Mouse (Mus musculus) intestine, embryonic 15.5 days (tissue): ENCODE results near the gene Timeless. TPM values are rescaled to one million over a fixed set of nuclear protein-coding genes. Genes with fewer than 3 reads are reported as not detected.
A peak's percentile ranks its signal among the peaks of the same experiment; 100 is the strongest.
"Not testable (repeated sequence)": the region's sequence is repeated elsewhere in the genome, so short reads cannot be mapped to it uniquely, and the experiment has no call there.

Experiments
- ATAC-seq: fragments of 200-750 bp; cut with Nextera tagmentation; 2 replicates; pipeline ENCODE4 v1.8.0; 2017; ENCODE audit warnings: moderate TSS enrichment, moderate library complexity
- H3K27ac ChIP-seq: fragments of 300-500 bp; sonication (generic); 2 replicates; pipeline ENCODE4 v1.5.1; 2015; ENCODE audit warnings: mild to moderate bottlenecking, inconsistent platforms
- H3K27me3 ChIP-seq: fragments of 300-500 bp; sonication (generic); replicated peaks from 2 replicates; pipeline ENCODE4 v1.6.1; 2015; ENCODE audit warnings: inconsistent platforms
- H3K36me3 ChIP-seq: fragments of 300-500 bp; sonication (generic); 2 replicates; pipeline ENCODE4 v1.6.1; 2015; ENCODE audit warnings: inconsistent platforms
- H3K4me1 ChIP-seq: fragments of 300-500 bp; sonication (generic); replicated peaks from 2 replicates; pipeline ENCODE4 v1.6.1; 2015; ENCODE audit warnings: inconsistent platforms
- H3K4me2 ChIP-seq: fragments of 300-500 bp; sonication (generic); replicated peaks from 2 replicates; pipeline ENCODE4 v1.6.1; 2015; ENCODE audit warnings: mild to moderate bottlenecking, inconsistent platforms
- H3K4me3 ChIP-seq: fragments of 300-500 bp; sonication (generic); replicated peaks from 2 replicates; pipeline ENCODE4 v1.5.1; 2015; ENCODE audit warnings: inconsistent platforms
- H3K9ac ChIP-seq: fragments of 300-500 bp; sonication (generic); 2 replicates; pipeline ENCODE4 v1.6.1; 2015; ENCODE audit warnings: inconsistent platforms
- H3K9me3 ChIP-seq: fragments of 300-500 bp; sonication (generic); 2 replicates; pipeline ENCODE4 v1.6.1; 2016; ENCODE audit warnings: inconsistent platforms
- WGBS: fragments of 180-500 bp; shearing (Covaris S2); methylation state at CpG from one replicate; pipeline ENCODE4 v1.1.7; 2015; 5-methylcytosine and 5-hydroxymethylcytosine counted together
- polyA plus RNA-seq: library from polyadenylated mRNA; unstranded; fragments of >200 nt; fragmentation: Nextera tagmentation; extraction: Ambion mirVana; gene quantifications from 2 replicates; pipeline ENCODE4 v1.2.1, GENCODE M21; 2015

Timeless gene
- polyA plus RNA-seq, 1 experiment from 2014 or later: 41.3 TPM

- 67% methylated on average over 31 of the region's 31 CpGs for WGBS
- H3K27ac ChIP-seq: no peak overlapping the region
- no peak overlapping the region for H3K4me2 ChIP-seq
- H3K9ac ChIP-seq: no peak overlapping the region
- H3K4me3 ChIP-seq: no peak overlapping the region
- H3K36me3 ChIP-seq: peaks cover 23% of the 10 kb centered on the region
- H3K9me3 ChIP-seq: no peaks in the 10 kb centered on the region
- no peaks in the 10 kb centered on the region for H3K27me3 ChIP-seq
- ATAC-seq: no peak
- H3K4me1 ChIP-seq: no peaks in the 10 kb centered on the region
Measured at GRCm38 (mm10) chr10:128283604-128284579, 52.0 kb downstream of the Timeless start.

GRCm38 (mm10) chr10:128290594-128290993 is 58.7 kb downstream of the Timeless start:
- not testable (repeated sequence) for H3K9ac ChIP-seq, ATAC-seq, H3K4me2 ChIP-seq, H3K4me3 ChIP-seq, H3K27ac ChIP-seq, H3K27me3 ChIP-seq, H3K4me1 ChIP-seq, H3K9me3 ChIP-seq
- 80% methylated on average over 1 of the region's 1 CpGs for WGBS
- H3K36me3 ChIP-seq: peaks cover 13% of the 10 kb centered on the region; the same call in 1 of the 2 replicates

DNA sequence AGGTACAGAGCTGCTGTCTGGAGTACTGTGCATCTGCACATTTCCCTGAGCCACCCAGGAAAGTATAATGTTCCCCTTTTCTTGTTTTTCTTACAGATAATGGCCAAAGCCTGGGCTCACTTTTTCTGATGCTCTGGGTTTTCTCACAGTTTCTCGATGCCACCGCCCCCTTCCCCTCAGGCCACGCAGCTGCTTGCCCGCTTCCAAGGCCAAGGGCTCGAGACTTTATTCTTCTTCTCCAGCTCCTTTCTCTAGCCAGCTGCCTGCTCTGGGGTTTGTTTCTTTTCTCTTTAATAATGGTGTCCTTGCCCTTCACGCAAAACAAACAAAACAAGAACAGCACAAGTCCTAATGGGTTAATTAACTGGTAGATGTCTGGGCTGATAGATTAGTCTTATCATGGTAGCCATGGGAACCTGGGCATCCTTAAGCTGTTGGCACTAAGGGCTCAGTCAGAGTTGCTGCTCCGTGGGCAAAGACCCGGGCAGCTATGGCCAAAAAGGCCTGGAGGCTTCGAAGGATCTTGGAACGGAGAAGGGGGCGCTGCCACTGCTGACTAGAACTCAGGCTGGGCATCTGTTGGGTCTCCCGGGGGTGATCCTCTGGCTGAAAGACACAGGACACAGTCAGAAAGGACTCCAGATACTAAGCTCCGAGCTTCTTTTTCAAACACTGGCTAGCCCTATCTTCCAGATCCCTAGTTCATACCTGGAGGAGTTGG is 64.7 kb downstream of the Timeless start:
- no peak overlapping the region for H3K27ac ChIP-seq
- 0 out of 2 replicates have a peak, but pooled peaks cover 3% of the 10 kb centered on the region for H3K36me3 ChIP-seq
- WGBS: 73% methylated on average over 13 of the region's 13 CpGs
- peaks cover 10% of the 10 kb centered on the region; the same call in 1 of the 2 replicates for H3K4me1 ChIP-seq
- H3K4me3 ChIP-seq: no peak overlapping the region
- ATAC-seq: no peak
- no peak overlapping the region for H3K9ac ChIP-seq
- no peaks in the 10 kb centered on the region for H3K27me3 ChIP-seq
- no peak overlapping the region for H3K4me2 ChIP-seq
- no peaks in the 10 kb centered on the region for H3K9me3 ChIP-seq

DNA sequence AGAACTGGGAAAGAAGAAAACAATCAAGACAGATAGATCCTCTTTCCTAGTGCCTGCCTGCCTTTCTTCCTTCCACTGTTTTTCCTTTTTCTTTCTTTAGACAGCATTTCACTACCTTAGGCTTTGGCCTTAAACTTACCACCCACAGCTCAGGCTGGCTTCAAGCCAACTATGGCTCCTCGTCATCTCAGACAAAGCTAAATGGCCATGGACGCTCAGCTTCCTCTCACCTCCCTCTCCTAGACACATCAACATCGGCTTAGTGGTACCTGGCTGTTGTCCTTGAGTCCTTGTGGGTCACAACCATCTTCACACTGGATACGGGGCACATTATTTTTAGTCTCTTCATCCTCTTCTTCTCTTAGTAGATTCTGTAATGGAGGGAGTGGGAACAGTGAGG is 65.4 kb downstream of the Timeless start:
- H3K27me3 ChIP-seq: no peaks in the 10 kb centered on the region
- no peak for ATAC-seq
- peaks cover 10% of the 10 kb centered on the region; the same call in 1 of the 2 replicates for H3K4me1 ChIP-seq
- WGBS: 62% methylated on average over 4 of the region's 4 CpGs
- H3K4me3 ChIP-seq: no peak overlapping the region
- H3K4me2 ChIP-seq: no peak overlapping the region
- H3K27ac ChIP-seq: 0 out of 2 replicates have a peak overlapping the region, but pooled peaks have one; percentile 28
- no peaks in the 10 kb centered on the region for H3K9me3 ChIP-seq
- no peak overlapping the region for H3K9ac ChIP-seq
- H3K36me3 ChIP-seq: no peaks in the 10 kb centered on the region

DNA sequence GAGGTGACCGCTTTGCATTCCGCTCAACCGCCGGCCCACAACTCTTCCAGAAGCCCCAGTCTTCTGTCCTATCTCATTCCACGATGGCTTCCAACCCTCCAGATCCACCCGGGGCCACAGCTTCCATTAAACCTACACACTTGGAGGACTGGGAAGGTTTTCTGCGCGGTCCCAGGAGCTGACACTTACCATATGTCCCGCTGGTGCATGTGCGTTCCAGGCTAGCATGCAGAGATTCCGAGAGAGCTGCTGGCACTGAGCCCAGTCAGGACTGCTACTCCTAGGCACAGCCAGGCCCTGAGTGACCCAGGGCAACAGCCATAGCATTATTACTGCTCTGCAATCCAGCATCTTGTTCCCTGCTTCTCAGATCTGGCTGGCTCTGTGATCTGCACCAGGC is 65.8 kb downstream of the Timeless start:
- Histone ChIP-seq H3K27ac (peak overlapping the region; percentile 28; the same call in 1 of the 2 replicates), H3K36me3 (no peaks in the 10 kb centered on the region), H3K4me3 (no peak overlapping the region), H3K9ac (no peak overlapping the region), H3K9me3 (no peaks in the 10 kb centered on the region), H3K4me2 (no peak overlapping the region), H3K4me1 (peaks cover 10% of the 10 kb centered on the region; the same call in 1 of the 2 replicates), H3K27me3 (no peaks in the 10 kb centered on the region)
- 64% methylated on average over 11 of the region's 11 CpGs for WGBS
- ATAC-seq: peak; percentile 60

DNA sequence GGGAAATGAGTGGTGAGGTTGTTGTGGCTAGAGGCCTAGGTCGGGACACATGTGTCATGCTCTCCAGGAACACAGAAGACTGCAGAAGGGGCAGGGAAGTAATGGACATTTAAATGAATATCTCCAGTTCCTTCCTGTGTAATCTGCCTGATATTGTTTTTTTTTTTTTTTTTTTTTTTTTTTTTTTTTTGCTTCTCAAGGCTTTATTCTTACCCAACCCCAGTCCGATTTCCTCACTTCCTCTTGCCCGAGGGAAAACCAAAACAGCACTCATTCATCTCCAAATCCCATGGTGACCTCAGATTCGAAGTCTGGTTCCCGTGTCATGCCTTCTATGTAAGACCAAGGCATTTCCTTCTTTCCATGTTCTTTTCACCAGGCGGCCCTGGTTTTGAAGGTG is 66.4 kb downstream of the Timeless start:
- no peak for ATAC-seq
- WGBS: 69% methylated on average over 6 of the region's 6 CpGs

DNA sequence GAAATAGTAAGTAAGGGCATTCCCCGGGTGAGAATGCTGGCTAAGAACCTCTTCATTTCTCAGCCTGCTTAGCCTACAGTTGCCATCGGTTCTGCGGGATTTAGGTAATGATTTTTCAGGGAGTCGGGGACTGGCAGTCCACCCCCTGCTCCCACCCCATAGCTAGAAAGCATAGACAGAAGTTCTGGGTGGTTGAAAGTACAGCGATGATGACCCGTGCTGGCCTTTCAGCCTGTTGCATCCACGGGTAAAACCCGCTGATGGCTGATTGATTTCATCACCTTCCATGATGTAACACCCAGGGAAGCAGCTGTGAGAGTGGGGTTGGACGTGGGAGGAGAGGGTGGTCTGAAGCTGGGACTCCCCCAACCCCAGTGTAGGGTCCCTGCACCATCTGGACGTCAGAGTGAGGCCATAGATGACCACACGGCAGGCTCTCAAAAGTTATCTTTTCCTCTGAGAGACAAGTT is 66.9 kb downstream of the Timeless start, which contains the start of gene Il23a:
Gene Il23a (minus strand): TSS at position 51 of the 470 bp plus-strand sequence.
- Histone ChIP-seq H3K9me3 (no peaks in the 10 kb centered on the region), H3K4me3 (no peak within 1 kb of the TSS), H3K27me3 (no peaks in the 10 kb centered on the region), H3K4me2 (no peak within 1 kb of the TSS), H3K27ac (peak within 1 kb of the TSS; percentile 28; the same call in 1 of the 2 replicates), H3K4me1 (peaks cover 10% of the 10 kb centered on the region; the same call in 1 of the 2 replicates), H3K36me3 (no peaks in the 10 kb centered on the region), H3K9ac (no peak within 1 kb of the TSS)
- WGBS: 80% methylated on average over 11 of the region's 11 CpGs
- no peak for ATAC-seq

More for the DNA sequence above, 66.4 kb downstream of the Timeless start:
- no peak overlapping the region for H3K4me3 ChIP-seq
- no peaks in the 10 kb centered on the region for H3K27me3 ChIP-seq
- H3K4me2 ChIP-seq: no peak overlapping the region
- H3K27ac ChIP-seq: 0 out of 2 replicates have a peak overlapping the region, but pooled peaks have one; percentile 28
- peaks cover 10% of the 10 kb centered on the region; the same call in 1 of the 2 replicates for H3K4me1 ChIP-seq
- no peaks in the 10 kb centered on the region for H3K9me3 ChIP-seq
- H3K9ac ChIP-seq: no peak overlapping the region
- no peaks in the 10 kb centered on the region for H3K36me3 ChIP-seq

GRCm38 (mm10) chr10:128302357-128302756 is 70.5 kb downstream of the Timeless start:
- peak overlapping the region; percentile 54 for H3K9ac ChIP-seq
- 27% methylated on average over 3 of the region's 3 CpGs for WGBS
- H3K4me3 ChIP-seq: peak overlapping the region; percentile 42
- peak overlapping the region; percentile 94 for H3K27ac ChIP-seq
- no peak for ATAC-seq
- no peaks in the 10 kb centered on the region for H3K36me3 ChIP-seq
- no peaks in the 10 kb centered on the region for H3K27me3 ChIP-seq
- H3K4me2 ChIP-seq: peak overlapping the region; percentile 68
- no peaks in the 10 kb centered on the region for H3K9me3 ChIP-seq
- H3K4me1 ChIP-seq: peaks cover 12% of the 10 kb centered on the region

Other genes starting within 250 kb of the Timeless start
- gene Hsd17b6, start 224.5 kb upstream of the Timeless start, polyA plus RNA-seq: 0.38 and 0.48 TPM in 2 replicates
- gene Prim1, start 216.9 kb upstream of the Timeless start, polyA plus RNA-seq: 67.9 and 73.0 TPM in 2 replicates
- gene Naca, start 196.5 kb upstream of the Timeless start, polyA plus RNA-seq: 779 and 830 TPM in 2 replicates
- gene Ptges3, start 173.1 kb upstream of the Timeless start, polyA plus RNA-seq: 482 and 586 TPM in 2 replicates
- 3,029 and 3,109 TPM in 2 replicates for gene Atp5b, start 148.8 kb upstream of the Timeless start, polyA plus RNA-seq
- 11.7 and 12.5 TPM in 2 replicates for gene Baz2a, start 140.5 kb upstream of the Timeless start, polyA plus RNA-seq
- gene Rbms2, start 51.8 kb upstream of the Timeless start, polyA plus RNA-seq: 24.8 and 27.0 TPM in 2 replicates
- gene Gls2, start 37.6 kb upstream of the Timeless start, polyA plus RNA-seq: 1.8 and 3.3 TPM in 2 replicates
- 34.8 and 35.9 TPM in 2 replicates for gene Spryd4, start 20.3 kb upstream of the Timeless start, polyA plus RNA-seq
- 0.19 TPM in 1 of 2 replicates, not detected in the other for gene Mip, start 6.2 kb upstream of the Timeless start, polyA plus RNA-seq
- 0.26 and 0.35 TPM in 2 replicates for gene Apon, start 22.0 kb downstream of the Timeless start, polyA plus RNA-seq
- gene Apof, start 36.6 kb downstream of the Timeless start, polyA plus RNA-seq: 1.6 and 2.9 TPM in 2 replicates
- 15.1 and 15.4 TPM in 2 replicates for gene Stat2, start 38.5 kb downstream of the Timeless start, polyA plus RNA-seq
- gene Il23a, start 66.7 kb downstream of the Timeless start, polyA plus RNA-seq: 0.21 and 0.31 TPM in 2 replicates
- 26.2 TPM in 2 replicates for gene Pan2, start 71.3 kb downstream of the Timeless start, polyA plus RNA-seq
- gene Cnpy2, start 90.4 kb downstream of the Timeless start, polyA plus RNA-seq: 303 and 328 TPM in 2 replicates
- 269 and 282 TPM in 2 replicates for gene Cs, start 105.7 kb downstream of the Timeless start, polyA plus RNA-seq
- gene Coq10a, start 136.9 kb downstream of the Timeless start, polyA plus RNA-seq: 13.7 TPM in 2 replicates
- gene Ankrd52, start 145.1 kb downstream of the Timeless start, polyA plus RNA-seq: 10.0 and 11.5 TPM in 2 replicates
- gene Slc39a5, start 169.2 kb downstream of the Timeless start, polyA plus RNA-seq: 114 and 141 TPM in 2 replicates
- gene Nabp2, start 179.4 kb downstream of the Timeless start, polyA plus RNA-seq: 87.9 and 97.1 TPM in 2 replicates
- gene Rnf41, start 179.6 kb downstream of the Timeless start, polyA plus RNA-seq: 36.6 and 37.5 TPM in 2 replicates
- gene Smarcc2, start 227.2 kb downstream of the Timeless start, polyA plus RNA-seq: 62.5 TPM in 2 replicates